Mouse (Mus musculus) liver, embryonic 14.5 days (tissue): ENCODE results near the gene Lrrc63.
"Not testable (repeated sequence)": the region's sequence is repeated elsewhere in the genome, so short reads cannot be mapped to it uniquely, and the experiment has no call there.

Experiments used
- CTCF ChIP-seq: IDR thresholded peaks from 2 replicates; pipeline ENCODE4 v1.5.1; 2016; ENCODE audit warnings: antibody characterized with exemption, low read depth, control low read depth
- EP300 ChIP-seq: IDR thresholded peaks from 2 replicates; pipeline ENCODE4 v1.6.1; 2016; ENCODE audit warnings: antibody characterized with exemption, low read depth

DNA sequence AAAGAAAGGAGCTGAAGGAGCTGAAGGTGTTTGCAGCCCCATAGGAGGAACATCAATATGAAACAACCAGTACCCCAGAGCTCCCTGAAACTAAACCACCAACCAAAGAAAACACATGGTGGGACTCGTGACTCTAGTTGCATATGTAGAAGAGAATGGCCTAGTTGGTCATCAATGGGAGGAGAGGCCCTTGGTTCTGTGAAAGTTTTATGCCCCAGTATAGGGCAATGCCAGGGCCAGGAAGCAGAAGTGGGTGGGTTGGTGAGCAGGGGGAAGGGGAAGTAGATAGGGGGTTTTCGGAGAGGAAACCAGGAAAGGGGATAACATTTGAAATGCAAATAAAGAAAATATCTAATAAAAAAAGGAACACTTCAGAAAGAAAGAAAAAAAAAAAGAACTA lies 17.0 kb upstream of the Lrrc63 start:
- TF ChIP-seq EP300, CTCF: not testable (repeated sequence)
